Mouse (Mus musculus) olfactory bulb, adult 2 months (tissue): ENCODE measurements around the gene Mau2.

Source experiments
- CTCF ChIP-seq: fragments of 200-500 bp; IDR thresholded peaks from 2 replicates; pipeline ENCODE4 v1.5.1; 2012; ENCODE audit warnings: low read depth, mild to moderate bottlenecking, low read length, moderate library complexity; ENCODE audit not compliant: insufficient read depth
- POLR2A ChIP-seq: fragments of 200-500 bp; IDR thresholded peaks from 2 replicates; pipeline ENCODE4 v1.6.1; 2012; ENCODE audit warnings: mild to moderate bottlenecking, low read depth, low read length, moderate library complexity; ENCODE audit not compliant: insufficient read depth

DNA sequence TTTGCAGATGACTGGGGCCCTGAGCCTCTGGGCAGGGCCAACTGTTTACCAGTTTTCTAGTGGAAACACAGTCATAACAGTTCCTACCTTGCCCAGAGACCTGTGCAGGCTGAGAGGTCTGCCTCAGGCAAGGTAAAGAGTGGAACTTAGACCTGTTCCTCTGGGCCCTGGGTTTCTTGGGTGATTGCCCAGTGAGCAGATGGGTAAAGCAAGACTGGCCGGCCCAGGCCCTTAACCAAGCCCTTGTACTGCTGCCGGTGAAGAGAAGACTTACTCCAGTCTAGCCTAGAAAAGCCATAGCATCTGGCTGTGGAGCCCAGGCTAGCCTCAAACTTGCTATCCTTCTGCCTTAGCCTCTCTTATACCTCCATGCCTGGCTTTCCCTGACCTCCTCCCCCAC is 39.4 kb upstream of the Mau2 start:
- TF ChIP-seq POLR2A, result no peak
- no peak for TF ChIP-seq CTCF
